Mouse (Mus musculus) R1 (cell line): ENCODE results near the gene Ascc2.

Experiments
- DNase-seq: peaks from one replicate; pipeline ENCODE4 v3.0.0-alpha.2; 2018; ENCODE audit warnings: low read depth, low spot score

Gene Ascc2

DNA sequence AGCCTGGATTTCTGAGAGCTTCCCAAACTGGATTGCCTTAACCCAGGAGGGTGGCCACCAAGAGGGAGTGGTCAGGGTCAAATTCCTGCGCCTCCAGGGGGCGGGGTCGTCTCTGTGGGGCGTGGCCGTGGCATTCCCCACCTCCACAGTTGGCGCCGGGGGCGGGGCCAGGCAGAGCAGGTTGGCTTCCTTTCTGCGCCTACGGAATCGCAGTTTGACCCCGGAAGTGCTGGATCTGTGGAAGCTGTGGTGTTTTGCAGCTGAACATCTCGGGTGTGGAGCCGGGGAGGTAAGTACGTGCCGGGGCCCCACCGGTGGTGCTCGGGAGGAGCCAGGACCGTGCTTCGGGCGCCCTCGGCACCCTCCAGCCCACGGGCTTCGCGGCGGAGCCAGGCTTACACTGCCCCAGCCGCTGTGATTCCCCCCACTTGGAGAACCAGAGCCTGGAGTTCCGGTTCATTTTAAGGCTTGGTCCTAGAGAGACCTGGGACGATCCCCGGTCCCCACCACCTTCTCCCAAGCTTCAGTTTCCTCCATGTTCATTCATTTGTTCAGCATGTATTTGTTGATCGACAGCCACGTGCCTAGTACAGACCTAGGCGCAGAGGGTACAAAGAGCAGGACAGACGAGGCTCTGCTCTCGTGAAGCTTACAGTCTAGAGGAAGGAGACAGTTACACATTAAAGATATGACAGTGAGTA lies at the start of gene Ascc2:
Gene Ascc2, plus strand, starts transcription at position 214 of the 701 bp plus-strand sequence.
- DNase-seq, result peak; percentile 96

- DNase-seq, result no peak
These were observed 45.7 kb upstream of the Ascc2 start for GRCm38 (mm10) chr11:4591811-4592210.

GRCm38 (mm10) chr11:4593491-4593848 lies 44.1 kb upstream of the Ascc2 start:
- DNase-seq, result no peak

GRCm38 (mm10) chr11:4593849-4594607 lies 43.5 kb upstream of the Ascc2 start:
- DNase-seq, result peak; percentile 56

DNA sequence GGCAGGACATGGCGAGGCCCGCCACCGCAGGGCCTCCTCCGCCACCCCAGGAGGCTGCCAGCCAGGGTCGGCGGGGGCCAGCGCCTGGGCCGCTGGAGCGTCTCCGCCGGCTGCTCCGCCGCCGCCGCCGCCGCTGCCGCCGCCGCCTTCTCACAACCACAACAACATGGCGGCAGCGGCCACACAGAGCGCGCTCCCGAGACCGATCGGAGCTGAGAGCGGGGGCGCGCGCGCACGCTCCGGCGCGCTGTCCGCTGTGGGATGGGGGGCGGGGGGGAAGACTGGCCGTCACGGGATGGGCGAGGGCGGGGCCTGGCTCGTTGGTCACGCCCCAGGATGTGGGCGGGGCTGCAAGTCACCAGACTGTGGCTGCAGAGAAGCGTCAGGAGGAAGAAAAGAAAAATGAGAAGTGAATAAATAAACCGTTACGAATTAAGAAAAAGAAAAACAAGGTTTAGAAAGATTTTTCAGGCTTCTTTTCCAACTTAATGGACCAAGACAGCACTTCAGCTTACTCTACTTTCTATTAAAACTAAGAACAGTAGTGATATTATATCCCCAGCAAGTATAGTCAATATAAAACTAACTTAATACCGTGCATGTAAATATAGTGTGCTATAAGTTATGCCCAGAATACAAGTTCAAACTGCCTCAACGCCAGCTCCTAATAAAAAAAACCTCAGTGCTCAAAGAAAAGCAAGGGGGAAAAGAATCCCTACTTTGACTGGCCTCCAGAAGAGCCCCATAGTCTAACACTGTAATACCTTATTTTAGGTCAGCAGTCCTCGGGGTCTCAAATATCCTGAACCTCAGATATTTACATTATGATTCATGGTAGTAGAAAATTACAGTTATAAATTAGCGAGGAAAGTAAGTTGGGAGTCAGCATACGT lies 42.7 kb upstream of the Ascc2 start, which contains the start of gene Mtmr3:
Gene Mtmr3, minus strand, starts transcription at position 256 of the 893 bp plus-strand sequence.
- DNase-seq, result peak; percentile 94

DNA sequence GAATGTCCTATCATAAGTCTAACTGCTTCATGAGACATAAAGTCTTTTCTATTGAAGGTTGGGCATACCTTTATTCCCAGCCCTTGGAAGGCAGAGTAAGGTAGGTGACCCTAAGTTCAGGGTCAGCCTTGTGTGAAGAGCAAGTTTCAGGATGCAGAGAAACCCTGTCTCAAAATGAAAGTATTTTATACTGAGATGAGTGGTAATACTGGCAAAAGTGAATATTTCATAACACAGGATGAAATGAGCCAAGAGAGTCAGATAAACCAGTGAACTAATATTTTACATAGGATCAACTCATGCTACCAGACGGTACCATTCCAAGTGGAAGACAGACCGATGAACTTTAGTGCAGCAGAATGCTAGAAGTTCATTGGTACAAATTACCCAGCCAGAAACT lies 39.1 kb upstream of the Ascc2 start:
- no peak for DNase-seq

DNA sequence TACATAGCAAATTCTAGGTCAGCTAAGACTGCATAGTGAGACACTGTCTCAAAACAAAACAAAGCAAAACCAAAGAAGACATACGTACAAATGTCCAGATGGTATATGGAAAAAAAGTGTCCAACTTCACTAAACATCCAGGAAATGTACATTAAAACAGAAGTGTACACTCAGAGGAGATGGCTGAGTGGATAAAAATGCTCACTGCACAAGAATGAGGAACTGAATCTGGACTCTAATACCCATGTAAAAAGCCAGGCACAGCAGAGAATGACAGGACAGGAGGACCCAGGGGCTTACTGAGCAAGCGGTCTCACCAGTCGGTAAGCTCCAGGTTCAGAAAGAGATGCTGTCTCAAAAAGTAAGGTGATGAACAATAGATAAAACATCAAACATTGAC lies 37.6 kb upstream of the Ascc2 start:
- no peak for DNase-seq

DNA sequence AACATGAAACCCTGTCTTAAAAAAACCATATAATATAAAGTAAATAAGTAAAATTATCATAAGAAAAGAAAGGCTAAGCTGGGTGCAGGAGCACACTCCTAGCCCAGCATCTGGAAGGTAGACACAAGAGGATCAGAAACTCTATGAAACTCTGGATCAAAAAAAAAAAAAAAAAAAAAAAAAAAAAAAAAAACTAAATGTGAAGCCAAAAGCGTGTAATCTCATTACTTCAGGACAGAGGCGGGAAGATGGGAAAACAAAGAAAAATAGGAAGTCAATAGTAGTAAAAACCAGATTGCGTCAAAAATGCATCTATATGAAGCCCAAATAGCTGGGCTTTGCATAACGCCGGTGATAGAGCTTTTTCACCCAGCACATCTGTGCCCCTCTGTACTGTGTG lies 35.7 kb upstream of the Ascc2 start:
- no peak for DNase-seq

GRCm38 (mm10) chr11:4602691-4603441 lies 34.7 kb upstream of the Ascc2 start:
- peak; percentile 21 for DNase-seq

- no peak for DNase-seq
These were observed 33.1 kb upstream of the Ascc2 start for GRCm38 (mm10) chr11:4604441-4604840.

GRCm38 (mm10) chr11:4605414-4605813 lies 32.1 kb upstream of the Ascc2 start:
- peak; percentile 97 for DNase-seq

GRCm38 (mm10) chr11:4606541-4606940 lies 31.0 kb upstream of the Ascc2 start:
- no peak for DNase-seq

- DNase-seq, result no peak
These were observed 25.6 kb upstream of the Ascc2 start for GRCm38 (mm10) chr11:4611904-4612303.

GRCm38 (mm10) chr11:4620017-4620485 lies 17.5 kb upstream of the Ascc2 start, which contains the start of gene Gm11032:
Gene Gm11032 (plus strand): TSS chr11:4620067.
- DNase-seq, result no peak

DNA sequence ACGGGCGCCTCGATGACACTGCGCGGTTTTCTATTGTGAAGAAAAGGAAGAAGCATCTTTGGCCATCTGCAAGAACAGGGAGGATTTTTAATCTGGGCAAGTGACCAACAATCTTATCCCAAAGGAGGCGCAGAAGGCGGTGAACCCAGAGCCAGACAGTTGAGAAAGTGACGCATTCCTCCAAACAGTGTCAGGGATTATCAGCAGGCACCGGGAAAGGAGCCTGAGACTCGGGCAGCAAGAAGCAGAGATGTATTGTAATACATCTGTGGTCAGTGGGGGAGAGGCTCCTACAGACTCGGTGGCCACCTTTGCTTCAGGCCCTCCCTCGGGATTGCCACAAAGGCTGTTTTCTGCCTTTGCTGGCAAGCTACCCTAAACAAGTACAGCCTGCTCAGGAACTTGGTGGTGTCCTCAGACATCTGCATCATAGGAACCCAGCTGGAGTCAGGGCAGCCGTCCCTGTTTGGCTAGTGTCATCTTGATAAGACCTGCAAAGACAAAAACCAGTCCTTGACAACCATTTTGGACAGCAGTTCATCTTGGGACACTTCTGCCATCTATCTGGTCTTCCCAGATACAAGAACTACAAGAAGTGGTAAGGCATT lies 16.9 kb upstream of the Ascc2 start:
- DNase-seq, result no peak

GRCm38 (mm10) chr11:4621866-4622265 lies 15.7 kb upstream of the Ascc2 start:
- no peak for DNase-seq

DNA sequence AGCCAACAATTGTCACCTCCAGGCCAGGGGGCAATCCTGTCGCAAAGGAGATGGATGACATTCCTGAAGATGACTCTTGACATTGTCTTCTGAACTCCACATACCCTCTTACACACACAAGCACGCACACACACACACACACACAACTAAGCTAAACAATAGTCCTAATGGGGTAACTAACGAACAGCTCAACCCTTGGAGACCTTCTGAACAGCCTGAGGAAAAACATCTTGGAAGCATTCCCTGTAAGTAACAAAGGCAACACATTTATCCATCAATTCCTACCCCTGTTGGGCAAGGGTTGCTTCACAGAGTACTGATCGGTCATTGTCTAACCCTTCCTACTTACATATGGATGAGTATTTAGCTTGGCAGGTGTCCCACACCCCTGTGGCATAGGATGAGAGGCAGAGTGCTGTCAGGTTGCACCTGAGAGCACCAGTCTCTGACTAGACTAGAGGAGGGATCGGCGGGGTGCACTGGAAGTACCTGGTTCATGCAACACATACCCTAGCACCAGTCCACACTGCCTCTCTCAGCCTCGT lies 15.0 kb upstream of the Ascc2 start:
- no peak for DNase-seq

- DNase-seq, result peak; percentile 86
These were observed 14.6 kb upstream of the Ascc2 start for GRCm38 (mm10) chr11:4622997-4623396.

- DNase-seq, result no peak
These were observed 11.6 kb upstream of the Ascc2 start for GRCm38 (mm10) chr11:4625931-4626330.

- DNase-seq, result no peak
These were observed 9.9 kb upstream of the Ascc2 start for GRCm38 (mm10) chr11:4627636-4628035.
